Mouse (Mus musculus): ENCODE results near the gene Dennd1a.
"Not testable (repeated sequence)": the region's sequence is repeated elsewhere in the genome, so short reads cannot be mapped to it uniquely, and the experiment has no call there.

The Dennd1a gene

GRCm38 (mm10) chr2:37972621-37973020 is 314.6 kb downstream of the Dennd1a start:
- no peak for DNase-seq (ENCODE audit: low spot score in 2 of 2)

- no peak for DNase-seq (ENCODE audit: low spot score in 2 of 2)
Observed at GRCm38 (mm10) chr2:37971726-37972125, 315.5 kb downstream of the Dennd1a start.

DNA sequence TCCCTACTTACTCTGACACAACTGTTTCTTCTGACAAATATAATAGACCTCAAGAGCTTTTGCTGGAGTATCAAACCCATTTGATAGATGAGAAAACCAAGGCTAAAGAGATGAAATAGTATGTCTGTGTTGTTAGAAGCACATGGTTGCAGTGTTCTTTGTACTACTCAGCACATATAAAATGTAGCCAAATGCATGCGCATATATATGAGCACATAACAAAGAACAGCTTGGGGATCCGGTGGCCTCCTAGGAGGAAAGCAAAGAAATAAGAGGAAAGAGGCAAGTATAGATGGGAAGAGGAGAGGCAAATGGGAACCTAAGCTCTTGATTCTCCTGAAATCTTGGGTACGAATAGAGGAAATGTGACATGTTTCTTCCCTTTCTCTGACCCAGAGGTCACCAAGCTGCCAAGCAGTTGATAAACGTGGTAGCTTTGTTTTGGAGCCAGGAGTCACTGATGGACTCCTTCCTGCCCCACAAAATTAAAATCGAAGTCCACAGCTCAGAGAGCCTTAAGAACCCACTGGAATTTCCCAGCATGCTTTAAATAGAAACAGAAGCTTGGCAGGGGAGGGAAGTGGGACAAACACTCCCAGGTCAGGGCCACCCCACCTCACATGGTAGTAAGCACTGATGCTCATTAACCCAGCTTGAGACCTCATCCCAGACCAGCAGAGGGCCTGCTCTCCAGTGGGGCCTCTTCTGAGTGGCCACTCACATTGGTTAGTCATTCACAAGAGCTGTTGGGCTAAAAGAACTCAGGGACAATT is 317.3 kb downstream of the Dennd1a start:
- no peak for DNase-seq (ENCODE audit: low spot score in 2 of 2)

DNA sequence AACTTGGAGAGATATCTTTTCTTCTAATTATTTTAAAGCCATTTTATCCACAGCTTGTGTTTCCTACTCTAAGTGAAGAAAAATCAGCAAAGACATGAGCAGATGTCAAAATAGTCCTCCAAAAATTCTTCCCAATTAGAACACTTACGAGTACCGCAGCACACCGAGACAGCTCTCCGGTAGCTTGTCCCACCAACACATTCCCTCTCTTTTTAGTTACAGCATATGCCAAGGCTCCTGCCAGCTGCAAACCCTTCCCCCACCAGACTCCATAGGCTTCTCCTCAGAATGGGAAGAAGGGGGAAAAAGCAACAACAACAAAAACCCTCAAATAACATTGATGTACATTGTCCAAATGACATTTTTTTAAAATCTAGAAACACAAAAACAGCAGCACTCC is 322.7 kb downstream of the Dennd1a start:
- no peak for DNase-seq (ENCODE audit: low spot score in 2 of 2)

- no peak for DNase-seq (ENCODE audit: low spot score in 2 of 2)
Observed at GRCm38 (mm10) chr2:37963362-37963761, 323.8 kb downstream of the Dennd1a start.

DNA sequence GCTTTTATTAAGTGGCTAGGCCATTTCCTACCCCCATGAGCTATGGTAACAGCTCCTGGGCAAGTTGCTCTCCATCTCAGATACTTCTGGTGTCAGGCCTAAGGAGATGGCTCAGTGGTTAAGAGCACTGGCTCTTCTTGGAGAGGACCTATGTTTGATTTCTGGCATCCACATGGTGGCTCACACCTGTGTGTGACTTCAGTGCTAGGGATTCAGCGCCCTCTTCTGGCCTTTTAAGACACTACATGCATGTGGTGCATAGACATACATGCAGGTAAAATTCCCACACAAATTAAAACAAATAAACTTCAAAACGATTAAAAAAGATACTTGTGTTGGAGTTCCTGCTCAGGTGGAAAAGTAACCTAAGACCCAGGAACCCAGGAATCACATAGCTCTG is 338.8 kb downstream of the Dennd1a start:
- no peak for DNase-seq (ENCODE audit: low spot score in 2 of 2)

- no peak for DNase-seq (ENCODE audit: low spot score in 2 of 2)
Observed at GRCm38 (mm10) chr2:37945598-37946336, 341.4 kb downstream of the Dennd1a start.

DNA sequence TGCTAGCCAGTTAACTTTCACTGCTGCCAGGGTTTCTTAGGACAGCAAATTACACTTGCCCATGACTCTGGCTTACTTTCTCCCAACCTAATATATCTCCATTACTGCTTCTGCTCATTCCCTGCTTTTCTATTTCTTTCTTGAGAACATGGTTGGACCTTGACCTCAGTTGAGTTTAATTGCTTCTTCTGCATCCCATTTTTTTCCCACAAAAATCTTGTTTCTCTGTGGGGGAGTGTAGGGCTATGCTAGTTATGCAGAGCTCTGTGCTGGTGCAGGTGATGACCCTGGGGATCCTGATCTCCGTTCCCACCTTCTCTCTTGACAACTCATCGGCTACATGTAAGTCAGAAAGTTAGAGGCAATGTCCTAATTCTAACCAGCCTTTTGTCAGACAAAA is 344.3 kb downstream of the Dennd1a start:
- no peak for DNase-seq (ENCODE audit: low spot score in 2 of 2)

DNA sequence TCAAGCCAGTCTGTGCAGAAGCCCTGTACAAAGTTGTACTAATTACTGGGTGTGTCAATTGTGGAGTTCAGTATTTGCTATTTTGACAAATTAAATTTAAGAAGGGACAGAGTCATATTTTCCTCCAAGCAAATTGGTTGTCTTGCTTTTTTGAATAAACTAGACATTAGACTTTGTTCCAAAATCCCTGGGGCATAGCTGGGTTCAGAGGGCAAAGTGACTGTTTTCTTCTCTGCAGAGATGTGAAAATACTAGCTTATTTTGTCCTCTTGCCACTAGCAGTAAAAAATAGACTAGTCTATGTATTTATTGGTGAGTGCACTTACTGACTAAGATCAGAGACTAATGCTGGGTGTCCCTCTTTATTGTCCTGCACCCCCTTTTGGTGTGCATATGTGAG is 345.4 kb downstream of the Dennd1a start:
- DNase-seq (ENCODE audit: low spot score in 2 of 2), result no peak

DNA sequence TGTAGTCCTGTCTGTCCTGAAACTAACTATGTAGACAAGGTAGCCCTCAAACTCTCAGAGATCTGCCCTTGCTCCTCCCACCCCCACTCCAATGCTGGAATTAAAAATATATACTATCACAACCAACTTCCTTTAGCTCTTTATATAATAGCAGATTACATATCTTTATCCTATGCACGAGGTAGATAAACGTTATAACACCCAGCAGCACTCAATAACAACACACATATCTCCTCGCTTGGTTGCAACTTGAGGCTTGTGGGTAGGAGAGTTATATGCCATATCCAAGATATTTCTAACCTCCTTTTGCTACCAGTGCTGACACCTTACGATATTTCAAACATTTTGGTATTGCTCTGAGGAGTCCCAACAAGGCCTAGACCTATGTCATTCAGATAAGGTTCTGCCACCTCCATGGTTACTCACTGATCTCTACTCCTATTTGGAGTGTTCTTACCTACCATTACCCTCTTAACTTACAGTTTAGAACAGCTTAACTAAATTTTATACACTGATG is 346.3 kb downstream of the Dennd1a start:
- DNase-seq (ENCODE audit: low spot score in 2 of 2), result no peak

DNA sequence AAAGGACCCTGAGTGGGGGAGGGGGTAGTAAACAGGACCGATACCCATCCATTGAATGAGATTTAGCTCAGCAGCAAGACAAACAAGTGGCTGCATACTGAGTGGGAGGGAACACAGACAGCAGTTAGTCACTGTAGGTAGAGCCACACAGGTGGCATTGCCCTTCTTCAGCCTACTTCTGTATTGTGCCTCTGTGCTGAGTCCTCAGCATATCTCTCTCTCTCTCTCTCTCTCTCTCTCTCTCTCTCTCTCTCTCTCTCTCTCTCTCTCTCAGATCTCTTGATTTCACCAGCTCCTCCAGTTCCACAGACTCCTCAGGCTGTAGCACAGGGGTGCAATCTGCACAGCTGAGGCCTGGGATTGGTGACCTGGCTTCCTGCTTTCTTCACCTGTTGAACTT is 347.2 kb downstream of the Dennd1a start:
- no peak for DNase-seq (ENCODE audit: low spot score in 2 of 2)

DNA sequence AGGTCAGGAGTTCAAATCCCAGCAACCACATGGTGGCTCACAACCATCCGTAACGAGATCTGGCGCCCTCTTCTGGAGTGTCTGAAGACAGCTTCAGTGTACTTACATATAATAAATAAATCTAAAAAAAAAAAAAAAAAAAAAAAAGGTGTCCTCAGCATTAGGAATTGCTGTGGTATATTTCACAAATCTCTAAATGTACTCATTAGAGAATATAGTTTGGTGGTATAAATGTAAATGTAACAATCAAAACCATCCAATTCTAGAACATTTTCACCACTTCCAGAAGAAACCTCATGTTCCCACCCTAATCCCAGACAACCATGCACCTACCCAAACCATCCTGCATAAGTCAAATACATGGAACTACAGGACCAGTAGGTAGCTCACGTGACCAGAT is 350.3 kb downstream of the Dennd1a start:
- not testable (repeated sequence) for DNase-seq (ENCODE audit: low spot score in 2 of 2)

DNA sequence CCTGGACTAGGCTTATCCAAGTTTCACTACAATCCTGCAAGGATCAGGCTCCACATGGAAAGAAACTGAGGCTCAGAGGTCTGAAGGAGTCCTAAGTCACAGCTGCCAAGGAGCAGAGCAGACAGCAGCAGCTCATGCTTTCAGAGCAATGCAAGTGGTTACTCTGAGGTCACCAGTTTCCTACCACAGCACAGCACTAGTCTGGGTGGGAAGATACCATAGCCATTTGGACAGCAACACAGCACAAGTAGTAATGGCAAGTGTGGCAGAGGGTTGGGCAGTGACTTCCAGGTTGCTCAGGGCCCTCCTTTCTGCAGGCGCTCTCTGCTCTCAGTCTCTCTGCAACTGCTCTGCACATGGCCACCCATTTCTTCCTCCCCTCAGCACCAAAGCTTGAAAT is 354.9 kb downstream of the Dennd1a start:
- DNase-seq (ENCODE audit: low spot score in 2 of 2), result no peak

DNA sequence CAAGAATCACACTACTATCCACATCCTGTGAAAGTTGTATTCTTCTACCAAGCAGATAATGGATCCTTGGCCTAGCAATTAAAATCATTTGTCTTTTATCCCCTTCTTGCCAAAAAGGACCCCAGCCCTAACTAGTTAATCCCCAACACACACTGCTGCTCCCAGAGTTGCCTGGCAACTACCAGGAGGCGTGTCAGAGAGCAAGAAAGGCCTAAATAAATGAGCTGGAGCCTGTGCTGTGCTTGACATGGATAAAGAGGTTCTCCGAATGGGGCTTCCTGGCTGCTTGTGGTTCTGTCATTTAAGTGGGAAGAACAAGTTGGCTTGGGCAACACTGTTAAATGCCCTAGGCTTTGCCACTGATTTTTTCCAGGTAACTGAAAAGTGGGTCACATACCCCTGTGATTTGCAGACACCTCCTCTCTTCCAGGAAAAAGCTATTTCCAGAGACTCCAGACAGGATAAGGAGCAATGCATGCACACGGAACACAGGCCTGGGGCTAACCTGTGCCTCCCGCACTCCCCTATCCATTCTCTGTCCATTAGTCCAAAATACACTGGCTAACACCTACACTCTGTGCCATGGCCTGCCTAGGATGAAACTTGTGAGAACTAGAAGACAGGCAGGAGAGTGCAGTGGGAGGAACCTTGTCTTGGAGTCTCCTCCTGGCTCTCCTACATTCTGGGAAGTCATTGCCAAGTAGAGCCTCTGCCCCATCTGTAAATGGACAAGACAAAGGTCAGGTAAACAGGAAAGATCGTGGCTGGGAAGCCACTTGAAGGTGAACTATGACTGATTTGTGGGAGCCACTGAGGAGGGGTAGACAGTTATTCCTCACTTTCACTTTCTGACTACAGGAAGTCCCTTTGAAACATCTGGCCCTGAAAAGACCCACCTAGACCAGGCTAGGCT is 355.9 kb downstream of the Dennd1a start:
- DNase-seq (ENCODE audit: low spot score in 2 of 2), result no peak

- no peak for DNase-seq (ENCODE audit: low spot score in 2 of 2)
Observed at GRCm38 (mm10) chr2:37926133-37926503, 361.1 kb downstream of the Dennd1a start.

DNA sequence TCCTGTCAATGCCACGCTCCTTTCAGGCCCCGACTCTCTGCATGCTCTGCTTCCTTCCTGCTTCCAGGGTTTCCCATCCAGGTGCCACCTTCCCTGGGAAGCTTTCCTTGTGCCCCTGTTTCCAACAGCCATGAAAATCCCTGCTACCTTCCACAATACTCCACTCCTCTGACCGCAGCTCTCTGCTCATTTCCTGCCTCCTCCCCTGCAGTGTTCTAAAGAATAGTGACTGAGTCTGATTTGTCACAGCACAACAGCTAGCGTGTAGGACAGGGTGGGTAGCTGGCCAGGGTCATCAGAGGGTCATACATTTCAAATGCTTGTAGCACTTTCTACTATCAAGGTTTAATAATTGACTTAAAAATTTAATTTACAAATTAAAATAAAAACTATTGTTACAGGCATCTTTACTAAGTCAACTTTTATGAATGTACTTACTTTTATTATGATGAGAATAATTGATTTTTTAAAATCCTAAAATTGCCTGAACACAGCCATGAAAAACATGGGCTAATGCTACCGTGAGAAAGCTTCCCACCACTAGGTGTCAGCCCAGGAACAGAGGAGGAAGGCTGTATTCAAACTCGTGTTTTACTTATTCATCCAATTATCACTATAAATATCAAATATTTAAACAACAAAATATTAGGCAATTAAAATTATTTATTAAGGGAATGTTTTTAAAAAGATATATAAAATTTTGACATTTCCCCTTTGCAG is 361.6 kb downstream of the Dennd1a start:
- no peak for DNase-seq (ENCODE audit: low spot score in 2 of 2)

- DNase-seq (ENCODE audit: low spot score in 2 of 2), result no peak
Observed at GRCm38 (mm10) chr2:37908721-37909506, 378.3 kb downstream of the Dennd1a start.

DNA sequence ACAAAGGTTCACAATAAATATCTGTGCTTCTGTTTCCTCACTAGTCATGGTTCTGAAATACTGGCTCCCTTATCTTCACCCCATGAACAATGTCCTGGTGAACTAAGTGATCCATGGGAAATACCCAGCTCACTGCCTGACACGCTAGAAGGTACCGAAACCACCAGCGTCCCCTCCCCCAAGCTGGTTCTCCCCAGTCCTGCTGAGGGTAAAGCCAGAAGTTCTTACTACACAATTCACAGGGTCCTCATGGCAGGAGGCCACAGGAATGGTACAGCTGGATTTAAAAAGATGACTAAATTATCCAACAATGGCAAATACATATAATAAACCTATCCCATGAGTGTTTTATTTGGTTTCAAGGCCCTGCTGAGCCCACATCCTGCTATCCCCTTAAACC is 378.9 kb downstream of the Dennd1a start:
- no peak for DNase-seq (ENCODE audit: low spot score in 2 of 2)

DNA sequence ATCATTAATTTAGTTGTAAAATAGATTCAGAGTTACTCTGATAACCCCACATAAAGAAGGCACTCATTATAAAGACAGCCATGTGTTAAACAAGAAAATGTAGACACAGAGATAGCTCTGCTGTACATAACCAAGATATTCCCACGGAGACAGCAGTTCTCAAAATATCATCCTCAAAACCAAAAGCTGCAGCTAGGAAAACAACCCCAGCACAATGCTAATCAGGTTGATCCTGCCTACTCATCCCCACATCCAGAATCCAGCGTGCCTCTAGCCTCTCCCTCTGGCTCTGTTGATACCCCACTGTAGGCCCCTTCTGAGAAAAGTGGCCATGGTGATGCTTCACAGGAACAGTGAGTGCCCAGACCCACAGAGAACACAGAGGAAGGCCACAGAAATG is 380.9 kb downstream of the Dennd1a start:
- no peak for DNase-seq (ENCODE audit: low spot score in 2 of 2)

DNA sequence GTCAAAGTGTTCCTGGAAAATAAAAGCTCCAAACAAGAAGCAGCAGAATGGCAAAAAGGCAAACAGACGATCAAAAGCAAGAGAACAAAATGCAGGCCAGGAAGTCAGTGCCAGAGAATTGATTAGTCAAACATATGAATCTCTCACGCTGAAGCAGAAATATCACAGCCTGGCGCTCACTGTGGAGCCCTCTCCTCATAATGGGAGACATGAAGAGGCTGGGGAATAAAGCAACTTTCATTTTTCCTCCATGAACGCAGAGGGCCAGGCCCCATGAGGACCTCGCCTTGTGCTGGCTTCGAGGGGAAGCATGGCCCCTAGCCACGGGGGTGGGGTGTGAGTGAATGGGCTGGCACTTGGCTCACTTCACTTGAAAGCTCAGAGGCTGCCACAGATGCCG is 383.9 kb downstream of the Dennd1a start:
- no peak for DNase-seq (ENCODE audit: low spot score in 2 of 2)

- no peak for DNase-seq (ENCODE audit: low spot score in 2 of 2)
Observed at GRCm38 (mm10) chr2:37883214-37883613, 404.0 kb downstream of the Dennd1a start.
